Mouse (Mus musculus): ENCODE results near the gene Gnai2.

The Gnai2 gene

DNA sequence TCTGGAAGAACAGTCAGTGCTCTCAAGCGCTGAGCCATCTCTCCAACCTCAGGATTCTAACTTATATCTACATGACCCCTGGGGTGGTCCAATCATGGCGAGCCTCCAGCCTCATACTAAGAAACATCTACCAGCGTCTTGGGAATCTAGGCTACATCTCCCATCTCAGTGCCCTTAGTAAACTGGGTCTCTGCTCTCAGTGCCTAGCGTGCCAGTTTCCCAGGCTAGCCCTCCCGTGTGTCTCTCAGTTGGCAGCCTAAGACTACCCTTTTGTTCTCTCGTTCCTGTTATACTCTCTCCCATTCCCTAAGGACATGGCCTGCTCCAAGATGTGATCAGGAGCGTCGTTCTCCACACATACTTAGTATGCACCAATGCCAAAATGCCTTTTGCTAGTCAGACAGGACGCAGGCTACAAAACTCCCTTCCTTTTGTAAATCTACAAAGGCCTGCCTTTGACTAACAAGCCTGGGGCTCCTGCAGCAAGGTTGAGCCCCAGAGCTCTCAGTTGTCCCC, 3.8 kb downstream of the Gnai2 start:
- no peak for DNase-seq (ENCODE audit: low read depth, low spot score)

DNA sequence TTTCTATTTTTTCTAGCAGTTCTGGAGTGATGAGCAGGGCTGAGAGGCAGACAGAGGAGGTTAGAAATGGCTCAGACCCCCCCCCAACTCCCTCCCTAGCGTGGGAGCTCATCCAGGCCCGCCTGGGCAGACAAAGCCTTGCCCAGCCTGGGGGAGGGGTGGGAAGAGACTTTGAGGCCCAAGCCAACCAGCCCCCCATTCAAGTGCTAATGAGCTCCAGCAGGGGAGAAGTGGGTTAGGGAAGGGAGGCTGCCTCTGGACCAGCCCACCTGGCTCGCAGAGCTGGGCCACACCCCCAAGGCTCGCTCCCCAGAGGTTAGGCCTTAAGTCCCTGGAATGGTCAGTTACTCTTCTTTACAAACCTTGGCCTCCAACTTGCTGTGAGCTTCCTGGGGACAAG, 4.6 kb downstream of the Gnai2 start:
- no peak for DNase-seq (ENCODE audit: low read depth, low spot score)

DNA sequence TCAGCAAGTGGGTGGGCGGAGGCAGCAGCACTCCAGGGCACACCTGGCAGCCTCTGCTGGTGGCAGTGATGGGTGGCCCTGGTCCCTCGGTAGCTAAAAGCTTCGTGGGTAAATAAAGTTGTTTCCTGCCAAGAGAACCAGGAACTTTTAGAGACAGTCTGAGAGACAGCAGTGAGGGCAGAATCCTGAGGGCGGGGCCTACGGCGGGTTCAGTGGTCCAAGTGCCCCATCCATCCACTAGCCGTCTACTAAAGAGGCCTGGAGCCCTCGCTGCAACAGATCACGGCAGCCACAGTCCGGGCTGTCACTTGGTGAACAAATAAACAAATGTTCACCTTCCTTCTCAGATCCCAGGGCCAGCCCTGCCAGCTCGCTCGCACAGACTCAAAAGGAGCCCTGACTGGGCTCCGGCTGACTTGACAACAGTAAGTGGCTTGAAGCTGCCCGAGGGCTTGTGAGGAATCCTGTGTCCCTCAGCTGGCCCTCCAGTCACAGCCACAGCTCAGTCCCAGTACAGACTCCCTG, 5.2 kb downstream of the Gnai2 start:
- no peak for DNase-seq (ENCODE audit: low read depth, low spot score)

DNA sequence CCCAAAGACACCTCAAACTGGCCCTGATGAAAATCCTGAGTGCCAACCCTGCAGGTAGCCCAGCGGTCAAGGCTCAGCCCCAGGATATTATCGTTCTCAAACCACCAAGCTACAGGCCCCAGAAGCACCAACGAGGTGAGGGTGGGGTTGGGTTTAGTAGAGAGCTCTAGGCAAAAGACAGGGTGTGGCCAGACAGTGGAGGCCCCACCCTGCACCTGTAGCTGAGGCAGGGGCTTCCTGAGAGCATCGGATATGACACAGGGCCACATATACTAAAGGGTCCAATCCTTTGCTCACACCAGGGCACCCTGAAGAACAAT, 5.8 kb downstream of the Gnai2 start:
- no peak for DNase-seq (ENCODE audit: low read depth, low spot score)

DNA sequence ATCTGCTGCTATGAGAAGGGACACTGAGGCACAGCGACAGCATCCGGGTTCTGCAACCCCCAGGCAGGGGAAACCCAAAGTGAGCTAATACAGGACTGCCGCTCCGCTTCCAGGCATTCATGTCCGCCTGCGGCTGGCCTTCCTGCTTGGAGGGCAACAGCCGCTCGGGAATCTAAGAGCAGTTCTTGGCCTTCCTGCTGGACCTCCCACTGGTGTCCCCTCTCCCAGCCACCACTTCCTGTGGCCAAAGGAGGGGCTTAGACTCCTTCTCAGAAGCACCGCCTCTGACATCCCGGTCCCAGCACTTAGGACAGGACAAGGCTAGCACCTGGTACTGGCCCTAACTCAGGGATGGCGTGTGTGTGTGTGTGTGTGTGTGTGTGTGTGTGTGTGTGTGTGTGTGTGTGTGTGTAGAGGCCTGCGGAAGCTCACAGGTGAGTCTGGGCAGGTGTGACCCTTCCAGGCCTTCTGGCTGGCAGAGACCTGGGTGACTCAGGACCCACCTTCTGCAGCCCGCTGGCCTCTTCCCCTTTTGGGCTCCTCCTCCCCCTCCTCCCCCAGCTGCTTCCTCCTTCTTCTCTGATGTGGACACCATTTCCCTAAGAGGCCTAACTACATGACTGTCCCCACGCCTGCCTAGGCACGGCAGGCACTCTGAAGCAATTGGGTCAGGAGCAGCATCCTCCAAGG, 6.3 kb downstream of the Gnai2 start:
- no peak for DNase-seq (ENCODE audit: low read depth, low spot score)

DNA sequence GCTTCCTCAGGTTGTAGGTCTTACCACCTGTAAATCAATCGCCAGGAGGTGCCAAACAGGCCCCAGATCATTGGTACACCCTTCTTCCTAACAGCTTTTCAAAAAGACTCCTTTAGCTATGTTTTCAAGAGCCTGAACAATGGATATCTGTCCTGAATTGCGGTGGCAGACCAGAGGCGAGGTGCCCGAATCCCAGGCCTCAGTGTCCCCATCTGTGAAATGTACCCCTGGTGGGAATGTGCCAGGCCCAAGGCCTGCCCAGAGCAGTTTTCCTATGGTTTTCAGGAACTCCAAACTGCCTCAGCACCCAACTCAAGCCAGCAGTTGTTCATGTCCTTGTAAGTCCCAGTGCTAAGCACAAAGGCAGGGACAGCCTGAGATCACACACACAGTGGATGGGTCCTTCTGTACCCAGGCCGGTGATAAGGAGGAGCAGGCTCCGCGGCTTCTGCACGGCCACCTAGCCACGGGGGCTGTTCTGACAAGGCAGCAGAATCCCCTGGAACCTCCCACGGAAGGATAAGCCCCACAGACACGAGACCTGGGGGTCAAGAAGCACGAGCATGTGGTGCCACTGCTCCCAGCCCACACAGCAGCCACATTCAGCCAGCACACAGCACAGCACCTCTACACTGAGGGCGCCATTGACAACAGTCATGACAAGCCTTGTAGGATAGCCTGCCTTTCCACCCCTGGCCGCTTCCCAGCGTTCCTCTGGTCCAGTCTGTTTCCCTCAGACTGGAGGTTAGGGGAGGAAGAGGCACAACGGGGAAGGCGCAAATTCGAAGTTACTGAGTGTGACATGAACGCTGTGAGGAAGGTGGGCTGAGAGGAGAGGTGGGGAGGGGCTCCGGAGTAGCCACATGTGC, 7.5 kb downstream of the Gnai2 start:
- no peak for DNase-seq (ENCODE audit: low read depth, low spot score)

DNA sequence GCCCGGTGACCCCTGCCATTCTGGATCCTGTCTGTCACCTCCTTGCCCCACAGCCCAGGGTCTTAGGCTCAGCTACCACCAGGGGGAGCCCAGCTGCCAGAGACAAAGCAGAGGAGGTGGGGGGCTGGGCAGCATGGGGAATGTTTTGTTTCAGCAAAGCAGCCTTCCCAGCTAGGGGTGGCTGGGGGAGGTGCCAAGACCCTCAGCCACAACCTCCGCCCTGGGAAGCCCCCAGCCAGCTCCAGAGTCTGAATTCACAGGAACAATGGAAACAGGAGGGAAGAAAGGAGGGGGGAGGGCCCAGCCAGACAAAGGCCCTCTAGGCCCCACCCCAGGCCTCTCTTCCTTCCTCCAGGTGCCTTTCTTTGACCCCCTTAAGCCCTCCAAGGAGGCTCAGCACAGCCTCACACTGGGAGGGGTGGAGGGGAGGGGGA, 8.3 kb downstream of the Gnai2 start:
- no peak for DNase-seq (ENCODE audit: low read depth, low spot score)

DNA sequence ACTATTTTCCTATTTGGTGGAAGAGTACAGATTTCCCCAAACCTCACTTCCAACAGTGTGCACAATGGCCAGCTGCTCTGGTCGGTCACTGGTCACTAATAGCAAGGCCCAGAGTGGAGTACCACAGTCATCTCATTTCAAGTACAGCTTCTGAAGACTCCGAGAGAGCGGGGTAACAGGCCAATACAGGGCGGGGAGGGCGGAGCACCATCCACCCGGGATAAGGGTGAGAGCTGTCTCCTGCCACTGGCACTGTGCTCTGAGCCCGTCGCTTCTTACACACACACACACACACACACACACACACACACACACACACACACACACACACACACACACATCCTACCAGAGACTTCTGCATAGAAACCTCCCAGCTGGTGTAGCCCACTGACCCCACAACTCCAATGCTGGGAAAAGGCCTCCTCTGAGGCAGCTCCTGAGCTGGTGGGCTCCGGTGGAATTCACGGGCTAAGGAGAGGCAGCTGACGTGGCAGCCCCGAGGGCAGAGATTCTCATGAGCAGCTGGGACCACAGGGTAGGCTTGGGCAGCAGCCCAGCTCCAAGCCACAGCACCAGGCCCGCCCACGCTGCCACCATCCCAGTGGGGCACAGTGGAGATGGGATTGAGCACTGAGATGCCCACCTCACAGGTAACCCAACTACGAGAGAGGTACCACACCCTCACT, 8.9 kb downstream of the Gnai2 start:
- DNase-seq (ENCODE audit: low read depth, low spot score), result no peak

DNA sequence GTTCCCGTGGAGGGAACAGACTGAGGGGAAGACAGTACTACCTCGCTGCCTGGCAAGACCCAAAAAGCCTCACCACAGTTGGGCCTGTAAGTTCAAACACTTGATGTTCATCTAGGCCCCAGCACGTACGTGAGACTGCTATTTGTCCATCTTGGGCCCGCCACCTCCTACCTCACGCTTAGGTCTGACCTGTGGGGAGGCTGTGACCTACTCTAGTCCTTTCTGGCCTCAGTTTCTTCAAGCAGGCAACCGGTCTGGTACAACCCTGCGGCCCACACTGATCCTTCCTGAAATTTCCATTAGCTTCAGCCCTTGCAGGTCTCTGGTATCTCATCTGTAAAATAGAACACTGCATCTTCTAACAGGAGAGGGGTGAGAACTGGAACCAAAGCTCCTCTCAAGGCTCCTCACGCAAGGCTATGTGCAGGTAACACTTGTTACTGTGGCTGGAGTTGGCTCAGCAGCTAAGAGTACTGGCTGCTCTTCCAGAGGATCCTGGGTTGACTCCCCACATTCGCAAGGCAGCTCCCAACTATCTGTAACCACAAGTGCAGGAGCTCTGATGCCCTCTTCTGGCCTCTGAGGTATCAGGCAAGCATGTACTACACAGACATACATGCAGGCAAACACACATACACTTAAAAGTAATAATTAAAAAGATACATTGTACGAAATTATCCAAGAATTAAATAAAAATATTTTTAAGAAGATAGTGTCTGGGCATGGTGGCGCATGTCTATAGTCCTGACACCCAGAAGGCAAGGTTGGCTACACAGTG, 9.6 kb downstream of the Gnai2 start:
- no peak for DNase-seq (ENCODE audit: low read depth, low spot score)

DNA sequence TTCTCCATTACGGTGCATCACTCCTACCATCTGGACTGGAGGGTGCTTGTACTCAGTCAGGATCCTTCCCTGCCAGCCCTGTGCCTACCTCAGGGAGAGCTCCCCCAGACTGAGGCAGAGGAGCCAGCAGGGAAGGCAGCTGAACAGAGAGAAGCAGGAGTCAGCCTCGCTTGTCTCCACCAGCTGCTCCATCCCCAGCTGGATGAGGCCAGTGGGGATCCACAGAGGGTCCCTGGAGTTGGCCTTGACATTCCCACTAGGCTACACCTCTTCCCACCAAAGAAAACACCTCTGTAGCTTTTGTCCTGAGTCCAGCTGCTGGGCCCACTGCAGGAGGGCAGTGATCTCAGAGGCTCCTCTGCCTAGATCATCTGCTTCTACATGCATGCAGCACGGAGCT, 10.2 kb downstream of the Gnai2 start:
- no peak for DNase-seq (ENCODE audit: low read depth, low spot score)

DNA sequence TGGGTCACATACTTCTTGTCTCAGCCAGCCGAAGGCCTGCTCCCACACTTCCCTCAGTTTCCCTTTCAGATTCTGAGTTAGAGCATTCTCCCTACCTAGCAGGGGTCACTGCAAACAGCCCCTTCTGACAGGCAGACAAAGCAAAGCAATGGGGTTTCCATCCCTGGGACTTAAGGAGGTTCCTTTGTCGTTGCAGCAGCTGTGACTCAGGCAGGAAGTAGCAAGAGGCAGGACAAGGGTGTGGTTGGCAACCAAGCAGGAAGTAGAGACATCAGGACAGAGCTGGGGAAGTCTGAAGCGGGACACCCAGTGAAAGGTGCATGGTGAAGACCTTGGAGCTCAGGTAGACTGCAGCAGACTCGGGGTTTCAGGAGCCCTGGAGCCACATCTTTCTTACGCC, 10.6 kb downstream of the Gnai2 start:
- DNase-seq (ENCODE audit: low read depth, low spot score), result no peak

DNA sequence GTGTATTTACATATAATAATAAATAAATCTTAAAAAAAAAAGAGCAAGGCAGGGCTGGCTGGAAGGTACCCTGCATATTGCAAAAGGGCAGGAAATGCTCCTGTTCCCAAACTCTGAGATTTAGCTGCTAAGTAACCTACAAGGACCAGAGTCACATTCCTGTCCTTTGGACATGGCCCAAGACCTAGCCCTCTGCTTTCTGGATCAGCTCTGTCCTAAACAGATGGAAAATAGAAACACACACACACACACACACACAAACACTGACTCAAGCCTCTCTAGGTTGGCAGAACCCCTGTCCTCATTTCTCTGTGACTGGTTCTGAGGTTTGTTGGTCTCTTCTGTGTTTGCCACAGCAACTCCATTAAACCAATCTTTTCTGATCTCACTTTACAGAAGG, 14.2 kb downstream of the Gnai2 start:
- DNase-seq (ENCODE audit: low read depth, low spot score), result no peak

DNA sequence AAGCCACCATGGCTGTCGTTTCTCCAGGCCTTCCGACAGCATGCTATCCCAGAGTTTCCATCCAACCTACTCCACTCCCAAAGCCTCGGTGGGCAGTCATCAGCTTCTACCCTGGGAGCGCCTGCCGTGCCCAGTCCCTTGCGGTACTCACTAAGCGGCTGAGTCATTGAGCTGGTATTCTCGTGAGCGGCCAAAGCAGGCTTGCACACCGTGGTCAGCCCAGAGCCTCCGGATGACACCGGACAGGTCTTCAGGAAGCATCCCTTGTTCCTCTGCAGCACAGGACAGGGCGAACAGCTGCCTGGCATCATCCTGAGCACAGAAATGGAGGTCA, 15.7 kb downstream of the Gnai2 start:
- no peak for DNase-seq (ENCODE audit: low read depth, low spot score)

DNA sequence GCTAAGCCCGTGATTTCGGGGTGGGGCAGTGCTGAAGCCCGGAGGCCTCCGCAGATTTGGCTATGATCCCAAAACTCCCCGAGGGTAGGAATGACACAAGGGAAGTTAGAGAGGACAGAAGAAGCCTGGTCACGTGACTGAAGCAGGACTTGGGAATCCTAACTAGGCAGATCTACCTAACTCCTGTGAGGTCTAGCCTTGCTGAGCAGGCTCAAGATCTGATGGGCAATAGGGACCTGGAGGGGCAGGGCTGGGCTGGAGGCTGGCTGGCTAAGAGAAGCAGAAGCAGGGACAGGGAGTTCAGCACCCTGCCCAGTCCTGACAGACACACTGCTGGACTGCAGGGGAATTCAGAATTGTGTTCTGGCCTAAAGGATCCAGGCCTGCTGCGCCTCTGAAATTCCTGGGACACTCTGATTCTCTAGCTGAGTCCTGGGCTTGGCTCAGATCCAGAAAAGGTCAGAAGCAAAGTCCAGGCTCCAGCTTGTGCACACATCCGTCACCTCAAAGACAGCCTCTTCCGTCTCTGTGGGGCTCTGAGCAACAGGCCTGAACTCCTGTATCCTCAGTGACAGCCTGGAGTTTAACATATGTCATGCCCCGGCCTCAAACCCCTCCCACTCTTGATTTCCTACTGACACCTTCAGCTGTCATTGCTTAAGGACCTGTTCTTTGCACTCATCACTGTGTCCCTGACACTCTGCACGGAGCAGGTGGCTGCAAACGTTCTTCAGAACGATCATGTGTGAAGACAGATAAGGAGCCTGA, 16.2 kb downstream of the Gnai2 start:
- DNase-seq (ENCODE audit: low read depth, low spot score), result no peak

DNA sequence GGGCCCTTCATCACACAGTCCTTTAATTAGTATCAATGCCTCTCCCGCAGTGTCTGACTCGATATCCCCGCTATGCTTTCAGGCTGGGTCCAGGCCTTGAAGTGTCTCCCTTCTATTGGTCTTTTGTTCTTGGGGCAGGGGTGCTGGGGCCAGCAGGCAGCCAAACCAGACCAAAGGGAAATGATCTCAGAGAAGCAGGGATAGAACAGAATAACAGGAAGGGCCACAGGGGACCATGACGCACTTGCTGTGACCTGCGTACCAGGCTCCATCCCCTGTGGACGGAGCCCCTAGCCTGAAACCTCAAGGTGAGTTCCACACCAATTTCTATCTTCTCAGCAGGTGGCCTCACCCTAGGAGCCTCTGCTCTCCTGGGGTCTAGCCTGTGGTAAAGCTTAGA, 17.1 kb downstream of the Gnai2 start:
- DNase-seq (ENCODE audit: low read depth, low spot score), result no peak

DNA sequence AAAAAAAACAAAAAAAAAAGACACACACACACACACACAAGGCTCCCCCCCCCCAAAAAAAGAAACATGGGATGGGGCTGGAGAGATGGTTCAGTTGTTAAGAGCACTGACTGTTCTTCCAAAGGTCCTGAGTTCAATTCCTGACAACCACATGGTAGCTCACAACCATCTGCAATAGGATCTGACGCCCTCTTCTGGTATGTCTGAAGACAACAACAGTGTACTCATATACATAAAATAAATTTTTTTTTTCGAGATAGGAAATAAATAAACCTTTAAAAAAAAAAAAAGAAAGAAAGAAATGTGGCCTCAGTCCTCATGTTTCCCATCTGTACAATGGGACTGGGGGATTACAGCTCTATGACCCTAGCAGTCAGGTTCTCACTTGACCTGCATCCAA, 17.7 kb downstream of the Gnai2 start:
- DNase-seq (ENCODE audit: low read depth, low spot score), result no peak

DNA sequence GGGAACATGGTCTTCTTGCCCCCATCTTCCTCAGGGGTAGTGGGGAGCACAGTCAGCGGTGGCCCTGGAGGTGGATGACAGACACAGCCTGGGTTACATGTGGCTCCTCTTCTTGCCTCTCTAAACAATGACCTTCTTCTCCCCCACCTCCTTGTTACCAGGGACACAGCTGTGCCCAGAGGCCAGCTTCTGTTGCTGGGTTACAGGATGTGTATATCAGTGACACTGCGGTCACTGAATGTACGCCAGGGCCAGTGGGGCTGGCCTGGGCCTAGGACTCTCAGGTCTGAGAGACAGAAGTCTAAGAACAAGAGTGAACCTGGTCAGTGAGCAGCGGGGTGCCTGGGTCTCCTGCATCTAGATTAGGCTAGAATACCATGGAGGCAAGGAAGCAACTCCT, 20.1 kb downstream of the Gnai2 start:
- DNase-seq (ENCODE audit: low read depth, low spot score), result no peak

DNA sequence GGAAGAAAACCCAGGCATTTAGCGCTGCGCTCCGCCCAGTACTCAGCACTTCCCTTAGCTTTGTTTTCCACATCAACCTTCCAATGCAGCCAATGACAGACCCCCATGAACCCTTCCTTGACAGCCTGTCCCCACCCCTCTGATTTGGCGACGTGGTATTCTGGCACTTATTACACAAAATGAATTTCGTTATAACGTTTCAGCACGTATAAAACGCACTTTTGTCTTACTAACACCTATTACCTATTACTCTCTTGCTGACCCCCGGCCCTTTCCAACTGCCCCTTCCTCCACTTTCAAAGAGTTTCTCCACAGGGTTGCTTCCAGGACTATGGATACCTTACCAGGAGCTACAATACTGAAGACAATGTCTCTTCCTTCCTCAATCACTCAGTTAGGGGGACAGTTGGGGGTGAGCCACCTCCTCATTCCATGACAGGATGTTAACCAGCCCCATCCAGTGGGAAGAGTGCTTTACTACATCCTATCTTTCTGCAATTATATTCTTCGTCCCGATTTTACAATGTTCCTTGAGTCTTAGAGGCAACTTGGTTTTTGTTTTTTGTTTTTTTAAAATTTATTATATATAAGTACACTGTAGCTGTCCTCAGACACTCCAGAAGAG, 22.1 kb downstream of the Gnai2 start:
- DNase-seq (ENCODE audit: low read depth, low spot score), result no peak

DNA sequence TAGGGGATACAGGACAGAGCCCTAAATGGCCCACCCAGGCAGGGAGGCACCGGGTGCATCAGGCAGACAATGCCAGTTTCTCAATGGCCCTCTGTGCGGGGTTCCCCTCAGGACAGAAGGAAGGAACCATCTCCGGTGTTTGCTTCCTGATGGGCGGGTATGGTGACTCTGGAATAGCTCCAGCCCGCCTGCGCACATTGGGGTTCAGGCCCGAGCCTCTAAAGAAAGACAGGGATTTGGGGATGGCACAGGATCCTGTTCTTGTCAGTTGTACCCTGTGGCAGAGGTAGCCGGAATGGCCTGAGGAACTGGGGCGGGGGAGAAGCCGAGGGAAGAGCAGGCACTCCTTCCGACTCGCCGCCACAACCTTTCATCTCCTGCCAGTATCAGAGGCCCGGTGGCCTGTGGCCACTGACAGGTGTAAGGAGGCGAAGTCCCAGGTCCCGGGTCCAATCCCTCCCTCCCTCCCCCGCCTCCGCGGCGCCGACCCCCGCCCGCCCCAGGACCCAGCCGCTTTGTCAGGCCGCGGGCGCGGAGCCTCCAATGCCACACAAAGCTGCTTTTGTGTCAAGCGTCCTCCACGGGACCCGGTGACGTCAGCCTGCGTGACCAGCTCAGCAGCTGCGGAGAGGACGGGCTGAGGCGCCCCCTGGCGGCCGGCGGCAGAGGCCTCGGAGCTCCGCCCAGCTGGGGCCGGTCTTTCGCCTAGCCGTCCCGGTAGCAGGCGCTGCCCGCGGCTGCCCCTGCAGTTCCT, 22.8 kb downstream of the Gnai2 start:
- peak; percentile 93 for DNase-seq (ENCODE audit: low read depth, low spot score)

All from telencephalon, adult 2 months (tissue).